Comparison of ENCODE assay signal across 8 mouse cellular contexts in the genomic region with DNA sequence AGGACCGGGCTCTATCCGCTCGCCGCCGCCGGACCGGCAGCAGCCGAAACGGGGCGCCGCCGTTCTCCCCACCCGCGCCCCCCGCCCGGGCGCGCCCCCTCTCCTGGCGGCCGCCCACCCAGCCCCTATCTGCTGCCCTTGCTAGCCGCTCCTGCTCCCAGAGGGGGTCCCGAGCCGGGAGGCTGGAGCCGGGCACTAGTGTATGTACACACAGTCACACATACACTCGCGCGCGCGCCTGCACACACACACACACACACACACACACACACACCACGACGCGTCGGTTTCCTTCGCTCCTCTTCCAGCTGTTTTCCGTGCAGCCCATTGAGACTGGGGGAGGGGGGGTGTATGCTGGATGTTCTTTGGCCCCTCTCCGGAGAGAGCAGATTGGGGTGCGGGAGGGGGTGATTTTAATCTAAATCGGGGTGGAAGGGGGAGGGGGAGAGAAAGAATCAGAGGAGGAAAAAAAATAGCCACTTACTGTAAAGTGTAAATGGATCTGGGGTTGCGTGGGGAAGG. TPM values are rescaled to one million over a fixed set of nuclear protein-coding genes. Genes with fewer than 3 reads are reported as not detected.
A peak's percentile ranks its signal among the peaks of the same experiment; 100 is the strongest.
DNase-seq lines count a peak whose midpoint lies in the region; ATAC-seq and TF ChIP-seq lines count a peak whose summit lies in the region.

No protein-coding gene starts in this region.

- 0% methylated on average over 33 of the region's 39 CpGs for WGBS in forebrain, embryonic 11.5 days
- WGBS in hindbrain, embryonic 10.5 days: under 1% methylated on average over 39 of the region's 39 CpGs
- 0% methylated on average over 6 of the region's 39 CpGs for WGBS in macrophage (ENCODE audit: missing documents)

- H3K9me3 ChIP-seq in forebrain, embryonic 11.5 days (ENCODE audit: control insufficient read depth, low read length): no peaks in the 10 kb centered on the region
- H3K9me3 ChIP-seq in hindbrain, embryonic 10.5 days: no peaks in the 10 kb centered on the region

- H3K79me2 ChIP-seq in macrophage (ENCODE audit: inconsistent target): peaks cover 36% of the 10 kb centered on the region

- H3K4me2 ChIP-seq in forebrain, embryonic 11.5 days (ENCODE audit: low read depth, low read length, severe bottlenecking): peak overlapping the region; percentile 85

- H3K36me3 ChIP-seq in forebrain, embryonic 11.5 days (ENCODE audit: control insufficient read depth, insufficient read depth, low read length): no peaks in the 10 kb centered on the region
- no peaks in the 10 kb centered on the region for H3K36me3 ChIP-seq in hindbrain, embryonic 10.5 days
- no peaks in the 10 kb centered on the region for H3K36me3 ChIP-seq in macrophage (ENCODE audit: inconsistent target)

- H3K27me3 ChIP-seq in forebrain, embryonic 11.5 days (ENCODE audit: control insufficient read depth, insufficient read depth, low read length): peaks cover 3% of the 10 kb centered on the region; the same call in 1 of the 2 replicates
- peaks cover 57% of the 10 kb centered on the region for H3K27me3 ChIP-seq in hindbrain, embryonic 10.5 days (ENCODE audit: insufficient read depth, poor library complexity, severe bottlenecking)

- H3K27ac ChIP-seq in forebrain, embryonic 11.5 days (ENCODE audit: low read depth, low read length): peak overlapping the region; percentile 87
- H3K27ac ChIP-seq in hindbrain, embryonic 10.5 days: peak overlapping the region; percentile 95
- H3K27ac ChIP-seq in left cerebral cortex, adult 2 months: peak overlapping the region; percentile 99
- H3K27ac ChIP-seq in macrophage: peak overlapping the region; percentile 77

- H3K4me1 ChIP-seq in forebrain, embryonic 11.5 days (replicated peaks; ENCODE audit: control insufficient read depth, insufficient read depth, low read length): peaks cover 25% of the 10 kb centered on the region
- peaks cover 67% of the 10 kb centered on the region for H3K4me1 ChIP-seq in hindbrain, embryonic 10.5 days (replicated peaks)

- ATAC-seq in forebrain, embryonic 11.5 days (replicated peaks; ENCODE audit: low FRiP score): peak; percentile 45; the same call in 1 of the 2 replicates
- no peak for ATAC-seq in erythroid progenitor cell, adult 5-6 weeks (replicated peaks; ENCODE audit: low FRiP score, poor library complexity, severe bottlenecking)

- H3K9ac ChIP-seq in forebrain, embryonic 11.5 days (ENCODE audit: low read length): peak overlapping the region; percentile 88

- peak overlapping the region; percentile 82 for H3K4me3 ChIP-seq in forebrain, embryonic 11.5 days (ENCODE audit: low read depth, low read length)
- H3K4me3 ChIP-seq in hindbrain, embryonic 10.5 days: peak overlapping the region; percentile 78
- peak overlapping the region; percentile 67 for H3K4me3 ChIP-seq in left cerebral cortex, adult 2 months
- peak overlapping the region; percentile 77 for H3K4me3 ChIP-seq in macrophage (ENCODE audit: inconsistent target)

- TF ChIP-seq CTCF in left cerebral cortex, adult 2 months (IDR thresholded peaks at IDR 0.05): no peak

- intact Hi-C loops in left cerebral cortex, adult 2 months (cut with DNase I): loop anchor here (2.0 to 5.0 kb wide), 5 partner anchors 78 to 427 kb away; no protein-coding TSS in a partner anchor

- DNase-seq in ES-CJ7 (ENCODE audit: low read depth, low spot score): peak; percentile 21
- peak; percentile 73 for DNase-seq in adrenal gland, postnatal 10 days
- peak; percentile 86 for DNase-seq in forebrain, embryonic 11.5 days (ENCODE audit: low spot score)
- no peak for DNase-seq in hindbrain, embryonic 10.5 days (ENCODE audit: low spot score)
- DNase-seq in left cerebral cortex, adult 2 months (ENCODE audit: extremely low spot score in 1 of 2, low spot score in 2 of 2): peak; percentile 44 to 50
- peak; percentile 73 for DNase-seq in right cerebral cortex, postnatal 4 days

RNA-seq across cellular contexts. Expression of a gene that starts 0.4 kb away (rescaled TPM):
- total RNA-seq in adrenal gland, postnatal 10 days (2021): 10 to 100 TPM; 25.2 to 41.2 TPM
- polyA plus RNA-seq in forebrain, embryonic 11.5 days (2014; fragmentation: Nextera tagmentation; extraction: Ambion mirVana): 2.2 and 3.3 TPM in 2 replicates
- polyA plus RNA-seq in hindbrain, embryonic 10.5 days (2016; fragmentation: Nextera tagmentation; extraction: Ambion mirVana): 1.7 and 2.4 TPM in 2 replicates
- total RNA-seq in left cerebral cortex, adult 2 months (2021): 100 to 1,000 TPM; 152 to 197 TPM
- total RNA-seq in macrophage (2018; cell fraction: chromatin; rRNA removed): 100 to 1,000 TPM; 108 to 197 (median 141) TPM
- total RNA-seq in macrophage (2018; cell fraction: cytosol; rRNA removed): 10 to 100 TPM; 21.4 to 49.6 (median 36.0) TPM
- total RNA-seq in macrophage (2018; cell fraction: nucleus; rRNA removed): 100 to 1,000 TPM in 15 of 26 experiments, 10 to 100 TPM in 11; 58.4 to 174 (median 115) TPM
- polyA plus RNA-seq in macrophage (2018): 8.4 to 12.2 TPM (median 10.8 TPM) in 3 replicates
- 4.3 and 30.2 TPM in 2 replicates for total RNA-seq in erythroid progenitor cell, adult 5-6 weeks (2015; ENCODE audit: low replicate concordance)
- 3.6 and 7.2 TPM in 2 replicates for total RNA-seq in erythroid progenitor cell, adult 5-6 weeks (2017; ENCODE audit: low replicate concordance)
